Mouse (Mus musculus): Measurements from ENCODE around the gene Gm11564. TPM values are rescaled to one million over a fixed set of nuclear protein-coding genes. Genes with fewer than 3 reads are reported as not detected.
"Not testable (repeated sequence)": the region's sequence is repeated elsewhere in the genome, so short reads cannot be mapped to it uniquely, and the experiment has no call there.

The Gm11564 gene
- polyA plus RNA-seq, 1 experiment from 2014 or later = not detected

DNA sequence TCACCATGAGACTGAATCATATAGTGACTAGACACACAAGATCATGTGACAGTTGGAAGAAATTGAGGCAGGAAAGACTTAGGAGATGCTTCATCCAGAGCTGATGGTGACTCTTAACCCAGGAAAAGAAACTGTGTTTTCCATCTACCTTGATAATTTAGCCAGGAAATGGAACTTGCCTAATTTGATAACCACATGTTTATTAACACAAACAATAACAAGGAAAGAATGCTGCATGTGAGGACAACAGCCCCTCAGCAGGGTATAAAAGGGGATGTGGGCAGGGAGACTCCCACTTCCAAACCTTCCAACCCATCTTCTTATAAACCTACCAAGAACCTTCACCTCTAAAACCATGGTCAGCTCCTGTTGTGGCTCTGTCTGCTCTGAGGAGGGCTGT is 30.6 kb downstream of the Gm11564 start, which contains the start of gene Krtap4-9:
Gene Krtap4-9, plus strand, starts transcription at position 301 of the 400 bp plus-strand sequence.
- not testable (repeated sequence) for ATAC-seq; H3K9me3 ChIP-seq (replicated peaks); H3K4me3 ChIP-seq; H3K9ac ChIP-seq; H3K4me1 ChIP-seq; H3K4me2 ChIP-seq; H3K27me3 ChIP-seq; H3K27ac ChIP-seq; H3K36me3 ChIP-seq (ENCODE audit: poor library complexity, severe bottlenecking)

DNA sequence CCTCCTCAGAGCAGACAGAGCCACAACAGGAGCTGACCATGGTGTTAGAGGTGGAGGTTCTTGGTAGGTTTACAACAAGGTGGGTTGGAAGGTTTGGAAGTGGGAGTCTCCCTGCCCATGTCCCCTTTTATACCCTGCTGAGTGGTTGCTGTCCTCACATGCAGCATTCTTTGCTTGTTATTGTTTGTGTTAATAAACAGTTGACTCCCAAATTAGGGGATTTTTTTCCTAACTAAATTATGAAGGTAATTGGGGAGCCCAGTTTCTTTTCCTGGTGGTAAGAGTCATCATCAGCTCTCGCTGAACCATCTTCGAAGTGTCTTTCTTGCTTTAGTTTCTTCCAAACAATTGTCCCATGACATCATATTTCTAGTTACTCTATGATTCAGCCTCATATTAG is 34.9 kb downstream of the Gm11564 start, which contains the start of gene Krtap4-8:
Gene Krtap4-8, minus strand, starts transcription at position 101 of the 400 bp plus-strand sequence.
- no peaks in the 10 kb centered on the region for H3K27me3 ChIP-seq
- no peaks in the 10 kb centered on the region for H3K4me1 ChIP-seq
- H3K4me2 ChIP-seq = no peak within 1 kb of the TSS
- H3K27ac ChIP-seq = no peak within 1 kb of the TSS
- H3K9ac ChIP-seq = no peak within 1 kb of the TSS
- H3K9me3 ChIP-seq (replicated peaks) = no peaks in the 10 kb centered on the region
- no peak within 1 kb of the TSS for H3K4me3 ChIP-seq
- WGBS = 97% methylated on average over 2 of the region's 2 CpGs
- H3K36me3 ChIP-seq (ENCODE audit: poor library complexity, severe bottlenecking) = no peaks in the 10 kb centered on the region
- ATAC-seq = no peak

DNA sequence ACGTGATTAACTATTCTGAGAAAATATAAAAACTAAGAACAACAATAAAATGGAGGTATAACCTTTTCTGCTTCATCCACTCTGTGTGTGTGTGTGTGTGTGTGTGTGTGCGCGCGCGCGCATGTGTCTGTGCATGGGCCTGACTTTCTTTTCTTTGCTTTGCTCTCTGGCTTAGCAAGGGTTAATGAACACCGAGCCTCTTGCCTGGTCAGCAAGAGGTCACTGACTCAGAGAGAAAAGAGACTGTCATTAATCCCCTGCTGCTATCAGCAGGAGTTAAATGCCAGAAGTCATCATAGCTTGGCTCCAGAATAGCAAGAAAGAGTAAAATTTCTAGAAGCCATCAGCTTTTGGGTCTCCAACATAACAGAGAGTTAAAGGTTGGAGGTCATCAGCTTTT is 37.1 kb downstream of the Gm11564 start:
- Histone ChIP-seq H3K4me2 (no peak overlapping the region), H3K27ac (no peak overlapping the region), H3K4me1 (no peaks in the 10 kb centered on the region), H3K4me3 (no peak overlapping the region), H3K36me3 (ENCODE audit: poor library complexity, severe bottlenecking) (no peaks in the 10 kb centered on the region), H3K9me3 (replicated peaks) (no peaks in the 10 kb centered on the region), H3K27me3 (no peaks in the 10 kb centered on the region), H3K9ac (no peak overlapping the region)
- ATAC-seq = no peak
- WGBS = 38% methylated on average over 7 of the region's 7 CpGs

DNA sequence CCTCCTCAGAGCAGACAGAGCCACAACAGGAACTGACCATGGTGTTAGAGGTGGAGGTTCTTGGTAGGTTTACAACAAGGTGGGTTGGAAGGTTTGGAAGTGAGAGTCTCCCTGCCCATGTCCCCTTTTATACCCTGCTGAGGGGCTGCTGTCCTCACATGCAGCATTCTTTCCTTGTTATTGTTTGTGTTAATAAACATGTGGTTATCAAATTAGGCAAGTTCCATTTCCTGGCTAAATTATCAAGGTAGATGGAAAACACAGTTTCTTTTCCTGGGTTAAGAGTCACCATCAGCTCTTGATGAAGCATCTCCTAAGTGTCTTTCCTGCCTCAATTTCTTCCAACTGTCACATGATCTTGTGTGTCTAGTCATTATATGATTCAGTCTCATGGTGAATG is 42.7 kb downstream of the Gm11564 start, which contains the start of gene Gm11595:
Gene Gm11595, minus strand, starts transcription at position 101 of the 400 bp plus-strand sequence.
- H3K4me3 ChIP-seq; ATAC-seq; H3K36me3 ChIP-seq (ENCODE audit: poor library complexity, severe bottlenecking); H3K9ac ChIP-seq; H3K27ac ChIP-seq; H3K27me3 ChIP-seq; H3K4me2 ChIP-seq; H3K9me3 ChIP-seq (replicated peaks); H3K4me1 ChIP-seq: not testable (repeated sequence)

DNA sequence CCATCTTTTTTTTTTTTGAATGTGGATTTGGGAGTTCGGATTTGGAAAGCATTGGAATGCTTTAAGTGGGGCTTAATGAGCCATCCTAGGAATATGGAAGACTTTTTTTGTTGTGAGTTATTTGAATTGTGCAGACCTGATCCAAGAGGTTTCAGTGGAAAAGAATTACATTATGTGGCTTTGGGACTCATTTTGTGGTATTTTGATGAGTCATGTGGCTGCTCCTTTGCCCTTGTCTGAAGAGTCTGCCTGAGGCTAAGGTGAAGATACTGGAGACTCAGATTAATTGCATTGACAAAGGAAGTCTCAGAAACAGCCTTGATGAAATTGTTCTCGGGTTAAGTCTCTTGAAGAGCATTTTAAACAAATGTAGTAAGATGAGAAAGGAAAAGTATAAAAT is 47.1 kb downstream of the Gm11564 start:
- H3K27me3 ChIP-seq = no peaks in the 10 kb centered on the region
- WGBS = 70% methylated on average over 2 of the region's 2 CpGs
- ATAC-seq = no peak
- H3K36me3 ChIP-seq (ENCODE audit: poor library complexity, severe bottlenecking) = no peaks in the 10 kb centered on the region
- H3K27ac ChIP-seq = no peak overlapping the region
- H3K4me3 ChIP-seq = no peak overlapping the region
- no peaks in the 10 kb centered on the region for H3K9me3 ChIP-seq (replicated peaks)
- no peaks in the 10 kb centered on the region for H3K4me1 ChIP-seq
- no peak overlapping the region for H3K4me2 ChIP-seq
- no peak overlapping the region for H3K9ac ChIP-seq

Other genes with a start within 250 kb of the Gm11564 start
- not detected in 2 replicates for gene Krtap3-1, start 249.0 kb downstream of the Gm11564 start, polyA plus RNA-seq (2015; fragmentation: Nextera tagmentation; extraction: Ambion mirVana)
- gene Krtap1-5, start 234.7 kb downstream of the Gm11564 start, polyA plus RNA-seq (2015; fragmentation: Nextera tagmentation; extraction: Ambion mirVana) = not detected in 2 replicates
- not detected in 2 replicates for gene Krtap1-4, start 232.0 kb downstream of the Gm11564 start, polyA plus RNA-seq (2015; fragmentation: Nextera tagmentation; extraction: Ambion mirVana)
- gene Krtap1-3, start 224.3 kb downstream of the Gm11564 start, polyA plus RNA-seq (2015; fragmentation: Nextera tagmentation; extraction: Ambion mirVana) = not detected in 2 replicates
- not detected in 2 replicates for gene Krtap9-3, start 217.6 kb downstream of the Gm11564 start, polyA plus RNA-seq (2015; fragmentation: Nextera tagmentation; extraction: Ambion mirVana)
- not detected in 2 replicates for gene Gm11938, start 212.4 kb downstream of the Gm11564 start, polyA plus RNA-seq (2015; fragmentation: Nextera tagmentation; extraction: Ambion mirVana)
- gene Gm11937, start 205.5 kb downstream of the Gm11564 start, polyA plus RNA-seq (2015; fragmentation: Nextera tagmentation; extraction: Ambion mirVana) = not detected in 2 replicates
- gene Krtap2-4, start 200.8 kb downstream of the Gm11564 start, polyA plus RNA-seq (2015; fragmentation: Nextera tagmentation; extraction: Ambion mirVana) = not detected in 2 replicates
- not detected in 2 replicates for gene Gm11562, start 195.2 kb downstream of the Gm11564 start, polyA plus RNA-seq (2015; fragmentation: Nextera tagmentation; extraction: Ambion mirVana)
- gene Krtap4-1, start 187.4 kb downstream of the Gm11564 start, polyA plus RNA-seq (2015; fragmentation: Nextera tagmentation; extraction: Ambion mirVana) = not detected in 2 replicates
- not detected in 2 replicates for gene Krtap4-2, start 180.6 kb downstream of the Gm11564 start, polyA plus RNA-seq (2015; fragmentation: Nextera tagmentation; extraction: Ambion mirVana)
- not detected in 2 replicates for gene Krtap4-7, start 171.6 kb downstream of the Gm11564 start, polyA plus RNA-seq (2015; fragmentation: Nextera tagmentation; extraction: Ambion mirVana)
- gene Gm11555, start 165.4 kb downstream of the Gm11564 start, polyA plus RNA-seq (2015; fragmentation: Nextera tagmentation; extraction: Ambion mirVana) = not detected in 2 replicates
- not detected in 2 replicates for gene Gm11563, start 156.7 kb downstream of the Gm11564 start, polyA plus RNA-seq (2015; fragmentation: Nextera tagmentation; extraction: Ambion mirVana)
- gene Krtap4-6, start 149.7 kb downstream of the Gm11564 start, polyA plus RNA-seq (2015; fragmentation: Nextera tagmentation; extraction: Ambion mirVana) = not detected in 2 replicates
- gene Gm14190, start 124.9 kb downstream of the Gm11564 start, polyA plus RNA-seq (2015; fragmentation: Nextera tagmentation; extraction: Ambion mirVana) = not detected in 2 replicates
- not detected in 2 replicates for gene Gm14180, start 81.4 kb downstream of the Gm11564 start, polyA plus RNA-seq (2015; fragmentation: Nextera tagmentation; extraction: Ambion mirVana)
- not detected in 2 replicates for gene Gm11595, start 42.8 kb downstream of the Gm11564 start, polyA plus RNA-seq (2015; fragmentation: Nextera tagmentation; extraction: Ambion mirVana)
- not detected in 2 replicates for gene Krtap4-8, start 35.0 kb downstream of the Gm11564 start, polyA plus RNA-seq (2015; fragmentation: Nextera tagmentation; extraction: Ambion mirVana)
- not detected in 2 replicates for gene Krtap4-9, start 30.5 kb downstream of the Gm11564 start, polyA plus RNA-seq (2015; fragmentation: Nextera tagmentation; extraction: Ambion mirVana)
- gene Gm11596, start 22.2 kb downstream of the Gm11564 start, polyA plus RNA-seq (2015; fragmentation: Nextera tagmentation; extraction: Ambion mirVana) = not detected in 2 replicates
- gene Gm11569, start 16.7 kb downstream of the Gm11564 start, polyA plus RNA-seq (2015; fragmentation: Nextera tagmentation; extraction: Ambion mirVana) = not detected in 2 replicates
- not detected in 2 replicates for gene Gm11554, start 11.2 kb downstream of the Gm11564 start, polyA plus RNA-seq (2015; fragmentation: Nextera tagmentation; extraction: Ambion mirVana)
- gene Krtap4-13, start 5.8 kb downstream of the Gm11564 start, polyA plus RNA-seq (2015; fragmentation: Nextera tagmentation; extraction: Ambion mirVana) = not detected in 2 replicates
- not detected in 2 replicates for gene 2300003K06Rik, start 22.4 kb upstream of the Gm11564 start, polyA plus RNA-seq (2015; fragmentation: Nextera tagmentation; extraction: Ambion mirVana)
- not detected in 2 replicates for gene Krtap4-16, start 35.9 kb upstream of the Gm11564 start, polyA plus RNA-seq (2015; fragmentation: Nextera tagmentation; extraction: Ambion mirVana)
- not detected in 2 replicates for gene Gm11568, start 42.3 kb upstream of the Gm11564 start, polyA plus RNA-seq (2015; fragmentation: Nextera tagmentation; extraction: Ambion mirVana)
- not detected in 2 replicates for gene Gm11559, start 48.8 kb upstream of the Gm11564 start, polyA plus RNA-seq (2015; fragmentation: Nextera tagmentation; extraction: Ambion mirVana)
- not detected in 2 replicates for gene Krtap9-1, start 57.7 kb upstream of the Gm11564 start, polyA plus RNA-seq (2015; fragmentation: Nextera tagmentation; extraction: Ambion mirVana)
- gene Gm11567, start 63.5 kb upstream of the Gm11564 start, polyA plus RNA-seq (2015; fragmentation: Nextera tagmentation; extraction: Ambion mirVana) = not detected in 2 replicates
- not detected in 2 replicates for gene Krtap31-1, start 92.3 kb upstream of the Gm11564 start, polyA plus RNA-seq (2015; fragmentation: Nextera tagmentation; extraction: Ambion mirVana)
- gene Gm11565, start 99.1 kb upstream of the Gm11564 start, polyA plus RNA-seq (2015; fragmentation: Nextera tagmentation; extraction: Ambion mirVana) = not detected in 2 replicates
- not detected in 2 replicates for gene Krtap31-2, start 120.6 kb upstream of the Gm11564 start, polyA plus RNA-seq (2015; fragmentation: Nextera tagmentation; extraction: Ambion mirVana)
- not detected in 2 replicates for gene Krtap9-5, start 132.8 kb upstream of the Gm11564 start, polyA plus RNA-seq (2015; fragmentation: Nextera tagmentation; extraction: Ambion mirVana)
- gene Krtap29-1, start 163.4 kb upstream of the Gm11564 start, polyA plus RNA-seq (2015; fragmentation: Nextera tagmentation; extraction: Ambion mirVana) = not detected in 2 replicates
- gene Krtap16-1, start 170.9 kb upstream of the Gm11564 start, polyA plus RNA-seq (2015; fragmentation: Nextera tagmentation; extraction: Ambion mirVana) = not detected in 2 replicates
- gene Krtap17-1, start 178.3 kb upstream of the Gm11564 start, polyA plus RNA-seq (2015; fragmentation: Nextera tagmentation; extraction: Ambion mirVana) = not detected in 2 replicates
- gene Krt33a, start 200.5 kb upstream of the Gm11564 start, polyA plus RNA-seq (2015; fragmentation: Nextera tagmentation; extraction: Ambion mirVana) = not detected in 2 replicates
- not detected in 2 replicates for gene Krt33b, start 214.2 kb upstream of the Gm11564 start, polyA plus RNA-seq (2015; fragmentation: Nextera tagmentation; extraction: Ambion mirVana)
- gene Krt34, start 225.9 kb upstream of the Gm11564 start, polyA plus RNA-seq (2015; fragmentation: Nextera tagmentation; extraction: Ambion mirVana) = not detected in 2 replicates
- gene Krt31, start 234.9 kb upstream of the Gm11564 start, polyA plus RNA-seq (2015; fragmentation: Nextera tagmentation; extraction: Ambion mirVana) = not detected in 2 replicates

Data from forebrain, embryonic 13.5 days (tissue).